Mouse (Mus musculus): ENCODE data around the gene Ushbp1. TPM values are rescaled to one million over a fixed set of nuclear protein-coding genes. Genes with fewer than 3 reads are reported as not detected.

The Ushbp1 gene
- polyA plus RNA-seq, 1 experiment from 2014 or later = 5.0 TPM

DNA sequence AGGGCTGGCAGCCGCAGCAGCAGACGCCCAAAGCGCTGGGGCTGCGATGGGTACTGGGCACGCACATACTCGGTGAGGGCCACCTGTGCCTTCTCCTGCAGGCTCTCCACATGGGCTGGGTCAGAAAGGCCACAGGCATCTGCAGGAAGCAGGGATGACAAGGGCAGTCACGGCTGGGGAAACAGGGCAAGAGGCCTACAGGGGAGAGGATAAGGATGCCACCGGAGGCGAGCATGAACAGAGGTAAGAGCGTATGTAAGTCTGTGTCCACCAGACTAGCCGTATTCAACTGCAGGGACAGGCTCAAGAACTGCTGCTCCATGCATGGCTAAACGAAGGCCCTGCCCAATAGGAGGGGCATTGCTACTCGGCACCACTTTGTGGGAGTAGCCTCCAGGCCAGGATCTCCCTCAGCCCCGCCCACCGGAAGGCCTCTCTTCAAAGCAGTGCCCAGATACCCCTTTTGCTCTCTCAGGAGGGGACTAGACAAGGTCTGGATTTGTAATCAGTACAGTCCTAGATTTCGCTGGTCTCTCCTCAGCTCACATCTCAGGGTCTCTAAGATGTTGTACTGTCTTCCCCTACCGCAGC lies 20.9 kb downstream of the Ushbp1 start:
- Histone ChIP-seq H3K4me1 (peaks cover 65% of the 10 kb centered on the region), H3K36me3 (peaks cover 80% of the 10 kb centered on the region)

DNA sequence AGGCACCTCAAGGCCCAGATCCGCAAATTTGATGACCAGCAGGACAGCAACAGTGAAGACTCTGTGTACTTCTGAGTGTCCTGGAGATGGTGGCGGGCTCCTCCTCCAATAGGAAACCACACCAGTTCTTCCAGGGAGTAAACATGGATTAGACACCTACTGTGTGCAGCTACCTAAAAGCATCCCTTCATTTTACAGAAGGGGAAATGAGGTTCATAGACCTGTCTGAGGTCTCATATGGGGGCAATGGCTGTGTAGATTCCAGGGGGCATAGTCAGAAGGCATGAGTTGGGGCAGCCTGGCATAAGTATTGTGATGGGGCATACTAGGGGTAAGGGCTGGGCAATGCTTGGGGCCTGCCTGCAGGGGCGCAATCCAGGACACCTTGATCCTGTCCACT lies 22.6 kb downstream of the Ushbp1 start:
- Histone ChIP-seq H3K27me3 (ENCODE audit: low read depth, poor library complexity, severe bottlenecking) (peaks cover 17% of the 10 kb centered on the region), H3K4me1 (peaks cover 57% of the 10 kb centered on the region), H3K36me3 (peaks cover 81% of the 10 kb centered on the region), H3K9me3 (replicated peaks) (no peaks in the 10 kb centered on the region), H3K4me3 (no peak overlapping the region), H3K27ac (replicated peaks) (no peak overlapping the region)
- WGBS = 90% methylated on average over 3 of the region's 3 CpGs
- DNase-seq (ENCODE audit: low spot score) = no peak

More for the DNA sequence above, 20.9 kb downstream of the Ushbp1 start:
- DNase-seq (ENCODE audit: low spot score) = peak; percentile 33
- no peak overlapping the region for H3K27ac ChIP-seq (replicated peaks)
- H3K27me3 ChIP-seq (ENCODE audit: low read depth, poor library complexity, severe bottlenecking) = peaks cover 17% of the 10 kb centered on the region
- peak overlapping the region; percentile 47 for H3K4me3 ChIP-seq
- H3K9me3 ChIP-seq (replicated peaks) = no peaks in the 10 kb centered on the region
- 74% methylated on average over 17 of the region's 17 CpGs for WGBS

DNA sequence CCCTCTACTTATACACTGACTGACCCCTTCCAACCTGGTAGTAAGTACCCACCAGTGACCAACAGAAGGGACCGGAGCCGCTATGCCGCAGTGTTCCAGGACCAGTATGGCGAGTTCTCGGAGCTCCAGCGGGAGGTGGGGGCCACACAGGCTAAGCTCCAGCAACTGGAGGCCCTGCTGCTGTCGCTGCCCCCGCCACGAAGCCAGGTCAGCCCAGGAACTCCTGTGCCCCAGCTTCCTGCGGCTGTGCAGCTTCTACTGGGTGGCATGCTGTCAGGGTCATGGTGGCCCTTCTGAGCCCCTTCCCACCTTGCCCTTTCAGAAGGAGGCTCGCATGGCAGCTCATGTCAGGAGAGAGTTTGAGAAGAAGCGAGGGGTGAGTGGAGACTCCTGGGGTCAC lies 23.2 kb downstream of the Ushbp1 start:
- peak; percentile 27 for DNase-seq (ENCODE audit: low spot score)
- H3K4me1 ChIP-seq = peaks cover 57% of the 10 kb centered on the region
- 85% methylated on average over 12 of the region's 12 CpGs for WGBS
- H3K27me3 ChIP-seq (ENCODE audit: low read depth, poor library complexity, severe bottlenecking) = peaks cover 11% of the 10 kb centered on the region
- no peak overlapping the region for H3K27ac ChIP-seq (replicated peaks)
- peaks cover 75% of the 10 kb centered on the region for H3K36me3 ChIP-seq
- H3K9me3 ChIP-seq (replicated peaks) = no peaks in the 10 kb centered on the region
- H3K4me3 ChIP-seq = no peak overlapping the region

DNA sequence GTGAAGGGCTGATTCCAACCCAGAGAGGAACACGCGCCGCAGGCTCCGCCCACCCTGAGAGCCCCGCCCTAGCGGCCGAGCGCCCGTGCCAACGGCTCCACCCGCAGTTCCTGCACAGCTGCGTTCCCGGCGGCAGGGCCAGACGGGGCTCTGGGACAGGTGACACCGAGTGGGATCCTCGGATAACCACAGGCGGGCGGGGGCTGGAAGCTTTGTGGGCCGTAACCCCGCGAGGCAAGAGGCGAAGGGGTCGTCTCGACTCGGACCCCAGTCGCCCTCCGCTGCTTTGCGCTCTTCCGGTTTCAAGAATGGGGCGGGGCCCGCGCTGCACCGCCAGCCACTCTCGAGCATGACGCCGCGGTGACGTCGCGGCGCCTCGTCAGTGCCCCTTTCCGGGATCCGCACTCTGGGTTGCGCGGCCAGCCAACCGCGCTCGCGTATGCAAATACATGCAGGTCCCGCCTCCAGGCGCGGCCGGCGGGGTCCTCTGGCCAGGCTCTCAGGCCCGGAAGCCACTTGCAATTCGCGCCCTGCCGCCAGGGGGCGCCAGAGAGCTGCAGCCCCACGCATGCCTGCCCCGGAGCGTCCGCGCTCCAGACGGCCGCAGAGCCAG lies 24.3 kb downstream of the Ushbp1 start, which contains the start of gene Ocel1:
TSS of gene Ocel1 (plus strand) at position 63 of the 613 bp plus-strand sequence.
- Histone ChIP-seq H3K9me3 (replicated peaks) (no peaks in the 10 kb centered on the region), H3K36me3 (peaks cover 64% of the 10 kb centered on the region), H3K27ac (replicated peaks) (peak within 1 kb of the TSS; percentile 82), H3K4me3 (peak within 1 kb of the TSS; percentile 69), H3K27me3 (ENCODE audit: low read depth, poor library complexity, severe bottlenecking) (0 out of 2 replicates have a peak, but pooled peaks cover under 1% of the 10 kb centered on the region), H3K4me1 (peaks cover 51% of the 10 kb centered on the region)
- WGBS = under 1% methylated on average over 68 of the region's 68 CpGs
- DNase-seq (ENCODE audit: low spot score) = peak; percentile 98

DNA sequence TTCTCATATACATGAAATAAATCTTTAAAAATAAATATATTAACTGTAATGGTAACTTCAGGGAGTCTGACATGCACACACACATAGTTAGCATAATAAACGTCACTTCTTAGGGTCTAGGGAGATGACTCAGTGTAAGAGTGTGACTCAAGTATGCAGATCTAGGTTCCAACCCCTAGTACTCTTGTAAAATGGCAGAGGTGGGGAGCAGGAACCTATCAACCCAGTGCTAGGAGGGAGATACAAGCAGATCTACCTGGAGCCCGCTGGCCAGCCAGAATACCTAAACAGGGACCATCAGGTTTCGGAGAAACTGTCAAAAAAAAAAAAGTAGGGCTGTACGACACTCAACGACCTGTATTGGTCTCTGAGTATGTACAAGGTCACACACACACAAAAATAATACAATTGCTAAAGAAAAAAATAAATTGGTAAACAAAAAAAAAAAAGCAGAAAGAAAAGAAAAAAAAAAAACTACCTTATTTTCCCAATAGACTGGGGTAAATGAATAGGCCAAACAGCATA lies 24.8 kb downstream of the Ushbp1 start:
- Histone ChIP-seq H3K36me3 (peaks cover 59% of the 10 kb centered on the region), H3K27me3 (ENCODE audit: low read depth, poor library complexity, severe bottlenecking) (no peaks in the 10 kb centered on the region), H3K9me3 (replicated peaks) (no peaks in the 10 kb centered on the region), H3K4me3 (peak overlapping the region; percentile 69), H3K27ac (replicated peaks) (peak overlapping the region; percentile 82), H3K4me1 (peaks cover 50% of the 10 kb centered on the region)
- 31% methylated on average over 5 of the region's 5 CpGs for WGBS
- DNase-seq (ENCODE audit: low spot score) = no peak

DNA sequence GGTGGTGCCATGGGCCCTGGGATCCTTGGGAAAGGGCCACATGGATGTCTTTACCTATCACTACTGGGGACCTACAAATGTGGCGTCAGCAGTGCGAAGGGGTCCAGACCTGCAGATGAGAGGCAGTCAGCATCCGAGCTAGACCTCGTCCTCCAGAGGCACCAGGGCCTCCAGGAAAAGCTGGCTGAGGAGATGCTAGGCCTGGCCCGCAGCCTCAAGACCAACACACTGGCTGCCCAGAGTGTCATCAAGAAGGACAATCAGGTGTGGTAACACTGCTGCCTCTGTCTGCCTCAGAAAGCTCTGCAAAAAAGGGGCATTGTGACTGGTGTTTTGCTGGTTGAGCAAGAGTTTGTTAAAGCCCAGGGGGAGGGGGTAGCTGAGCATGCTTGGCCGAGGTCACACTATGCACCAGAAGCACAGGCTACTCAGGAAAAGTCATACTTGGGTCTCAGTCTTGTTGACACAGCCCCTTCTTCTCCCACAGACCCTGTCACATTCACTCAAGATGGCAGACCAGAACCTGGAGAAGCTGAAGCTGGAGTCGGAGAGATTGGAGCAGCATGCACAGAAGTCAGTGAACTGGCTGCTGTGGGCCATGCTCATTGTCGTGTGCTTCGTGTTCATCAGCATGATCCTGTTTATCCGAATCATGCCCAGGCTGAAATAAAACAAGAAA lies 26.4 kb downstream of the Ushbp1 start:
- DNase-seq (ENCODE audit: low spot score) = no peak
- peak overlapping the region; percentile 11; the same call in 1 of the 2 replicates for H3K4me3 ChIP-seq

DNA sequence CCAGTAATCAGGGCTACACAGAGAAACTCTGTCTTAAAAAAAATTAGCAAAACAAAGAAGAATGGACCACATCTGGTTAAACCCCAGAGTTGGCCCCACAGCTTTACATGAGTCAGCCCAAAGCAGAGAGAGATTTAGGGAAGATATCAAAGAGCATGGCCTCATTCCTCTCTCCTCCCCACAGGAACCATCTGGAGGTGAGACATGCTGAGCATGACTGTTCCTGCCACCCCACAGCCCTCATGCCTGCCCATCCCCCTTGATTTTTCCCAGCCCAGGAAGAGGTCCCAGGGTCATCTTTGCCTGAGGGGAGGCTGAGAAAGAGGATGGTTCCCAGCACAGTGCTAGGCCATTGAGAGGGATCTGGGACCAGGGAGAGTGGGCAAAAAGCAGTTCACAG lies 27.2 kb downstream of the Ushbp1 start:
- Histone ChIP-seq H3K4me3 (peak overlapping the region; percentile 72; the same call in 1 of the 2 replicates), H3K36me3 (peaks cover 34% of the 10 kb centered on the region), H3K27ac (replicated peaks) (no peak overlapping the region), H3K27me3 (ENCODE audit: low read depth, poor library complexity, severe bottlenecking) (no peaks in the 10 kb centered on the region), H3K9me3 (replicated peaks) (no peaks in the 10 kb centered on the region), H3K4me1 (peaks cover 36% of the 10 kb centered on the region)
- DNase-seq (ENCODE audit: low spot score) = no peak

More for the DNA sequence above, 26.4 kb downstream of the Ushbp1 start:
- WGBS = 89% methylated on average over 10 of the region's 10 CpGs
- H3K4me1 ChIP-seq = peaks cover 36% of the 10 kb centered on the region
- H3K27me3 ChIP-seq (ENCODE audit: low read depth, poor library complexity, severe bottlenecking) = no peaks in the 10 kb centered on the region
- peaks cover 43% of the 10 kb centered on the region for H3K36me3 ChIP-seq
- H3K9me3 ChIP-seq (replicated peaks) = no peaks in the 10 kb centered on the region
- no peak overlapping the region for H3K27ac ChIP-seq (replicated peaks)

DNA sequence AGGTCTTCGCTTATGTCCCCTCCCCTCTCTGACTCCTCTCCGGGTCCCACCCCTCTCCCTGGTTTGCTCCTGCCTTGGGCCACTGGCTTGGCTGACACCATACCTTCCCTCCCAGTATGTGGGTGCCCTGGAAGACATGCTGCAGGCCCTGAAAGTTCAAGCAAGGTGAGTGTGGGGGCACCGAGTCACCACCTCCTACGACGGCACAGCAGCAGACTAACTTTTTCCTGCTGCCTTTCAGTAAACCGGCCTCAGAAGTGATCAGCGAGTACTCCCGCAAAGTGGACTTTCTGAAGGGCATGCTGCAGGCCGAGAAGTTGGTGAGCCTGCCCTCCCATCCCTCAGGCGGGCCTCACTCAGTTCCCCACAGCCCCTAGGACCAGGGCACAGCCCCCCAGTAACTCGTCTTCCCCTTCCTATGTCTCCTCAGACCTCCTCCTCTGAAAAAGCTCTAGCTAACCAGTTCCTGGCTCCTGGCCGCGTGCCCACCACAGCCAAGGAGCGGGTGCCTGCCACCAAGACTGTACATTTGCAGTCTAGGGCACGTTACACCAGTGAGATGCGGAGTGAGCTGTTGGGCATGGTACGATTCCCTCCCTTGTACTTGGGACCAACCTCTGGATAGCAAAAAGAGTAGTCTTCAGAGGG lies 27.9 kb downstream of the Ushbp1 start:
- WGBS = 60% methylated on average over 17 of the region's 17 CpGs
- Histone ChIP-seq H3K4me3 (peak overlapping the region; percentile 72), H3K9me3 (replicated peaks) (no peaks in the 10 kb centered on the region), H3K27me3 (ENCODE audit: low read depth, poor library complexity, severe bottlenecking) (no peaks in the 10 kb centered on the region), H3K4me1 (peaks cover 36% of the 10 kb centered on the region), H3K36me3 (peaks cover 27% of the 10 kb centered on the region), H3K27ac (replicated peaks) (peak overlapping the region; percentile 92)
- DNase-seq (ENCODE audit: low spot score) = no peak

DNA sequence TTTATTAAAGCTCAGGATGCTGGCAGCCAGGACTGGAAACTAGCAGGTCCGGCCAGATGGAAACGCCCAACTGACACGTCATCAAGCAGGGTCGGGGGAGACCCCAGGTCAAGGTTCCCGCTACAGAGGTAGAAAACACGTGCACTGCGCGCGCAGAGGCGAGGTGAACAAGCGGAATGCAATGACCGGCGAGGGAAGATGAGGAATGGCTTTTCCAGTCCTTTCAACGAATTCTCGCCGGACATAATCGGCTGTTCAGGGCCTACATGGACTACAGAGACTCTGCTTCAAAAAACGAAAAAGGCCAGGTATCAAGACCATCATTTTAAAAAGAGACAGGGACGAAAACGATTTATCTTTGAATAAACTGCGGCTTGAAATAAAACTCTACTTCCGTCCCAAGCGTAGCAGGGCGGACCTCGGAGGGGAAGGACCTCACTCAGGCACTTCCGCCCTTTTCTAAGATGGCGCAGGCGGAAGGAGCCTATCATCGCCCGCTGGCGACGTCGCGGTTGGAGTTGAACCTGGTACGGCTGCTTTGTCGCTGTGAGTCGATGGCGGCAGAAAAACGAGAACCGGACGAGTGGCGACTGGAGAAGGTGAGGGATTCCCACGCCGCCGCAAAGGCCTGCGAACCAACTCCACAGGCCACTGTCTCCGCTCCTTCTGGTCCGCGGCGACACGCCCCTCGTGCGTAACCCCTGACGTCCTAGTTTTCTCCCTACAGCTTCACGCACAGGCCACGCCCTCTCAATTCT lies 28.7 kb downstream of the Ushbp1 start, which contains the start of gene Use1:
TSS of gene Use1 (plus strand) at position 78 of the 758 bp plus-strand sequence.
- no peaks in the 10 kb centered on the region for H3K9me3 ChIP-seq (replicated peaks)
- peak; percentile 91 for DNase-seq (ENCODE audit: low spot score)
- WGBS = 0% methylated on average over 56 of the region's 56 CpGs

DNA sequence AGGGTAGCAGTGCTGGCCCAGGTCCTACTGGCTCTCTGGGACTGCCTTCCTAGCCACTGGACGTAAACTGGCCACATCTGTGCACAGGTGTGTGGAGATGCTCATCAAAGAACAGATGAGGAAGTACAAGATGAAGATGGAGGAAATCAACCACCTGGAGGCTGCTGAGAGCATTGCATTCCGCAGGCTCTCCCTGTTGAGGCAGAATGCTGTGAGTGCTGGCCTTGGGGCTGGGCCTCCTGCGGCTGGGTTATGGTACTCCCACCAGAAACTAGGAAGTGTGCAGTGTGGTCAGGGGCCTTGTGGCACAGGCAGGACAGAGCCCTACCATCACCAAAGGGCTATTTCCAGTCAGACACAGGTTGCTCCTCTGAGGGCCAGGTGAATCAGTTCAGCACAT lies 37.6 kb downstream of the Ushbp1 start:
- no peak for DNase-seq (ENCODE audit: low spot score)
- Histone ChIP-seq H3K4me1 (no peaks in the 10 kb centered on the region), H3K4me3 (no peak overlapping the region), H3K36me3 (peaks cover 84% of the 10 kb centered on the region), H3K9me3 (replicated peaks) (no peaks in the 10 kb centered on the region), H3K27ac (replicated peaks) (no peak overlapping the region), H3K27me3 (ENCODE audit: low read depth, poor library complexity, severe bottlenecking) (no peaks in the 10 kb centered on the region)
- 86% methylated on average over 3 of the region's 3 CpGs for WGBS

More for the DNA sequence above, 28.7 kb downstream of the Ushbp1 start, which contains the start of gene Use1:
- peaks cover 20% of the 10 kb centered on the region for H3K36me3 ChIP-seq
- H3K27me3 ChIP-seq (ENCODE audit: low read depth, poor library complexity, severe bottlenecking) = no peaks in the 10 kb centered on the region
- H3K4me3 ChIP-seq = peak within 1 kb of the TSS; percentile 72
- H3K4me1 ChIP-seq = peaks cover 36% of the 10 kb centered on the region
- peak within 1 kb of the TSS; percentile 92 for H3K27ac ChIP-seq (replicated peaks)

DNA sequence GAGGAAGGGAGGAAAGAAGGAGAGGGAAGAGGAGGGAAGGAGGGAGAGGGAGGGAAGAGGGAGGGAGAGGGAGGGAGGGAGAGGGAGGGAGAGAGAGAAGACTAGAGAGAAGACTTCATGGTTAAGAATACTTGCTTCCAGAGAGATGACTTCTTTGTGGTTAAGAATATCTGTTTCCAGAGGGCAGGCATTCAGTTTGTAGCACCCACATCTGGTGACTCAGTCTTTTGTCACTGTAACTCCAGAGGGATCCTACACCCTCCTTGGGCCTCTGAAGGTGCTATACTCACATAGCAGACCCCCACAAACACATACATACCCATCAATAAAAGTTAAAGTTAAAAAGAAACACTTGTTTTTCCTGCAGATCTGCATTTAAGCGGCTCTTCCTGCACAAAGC lies 44.1 kb downstream of the Ushbp1 start:
- no peak overlapping the region for H3K27ac ChIP-seq (replicated peaks)
- DNase-seq (ENCODE audit: low spot score) = no peak
- no peaks in the 10 kb centered on the region for H3K27me3 ChIP-seq (ENCODE audit: low read depth, poor library complexity, severe bottlenecking)
- 93% methylated on average over 1 of the region's 1 CpGs for WGBS
- no peaks in the 10 kb centered on the region for H3K9me3 ChIP-seq (replicated peaks)
- H3K4me3 ChIP-seq = no peak overlapping the region
- H3K36me3 ChIP-seq = peaks cover 100% of the 10 kb centered on the region
- H3K4me1 ChIP-seq = no peaks in the 10 kb centered on the region

DNA sequence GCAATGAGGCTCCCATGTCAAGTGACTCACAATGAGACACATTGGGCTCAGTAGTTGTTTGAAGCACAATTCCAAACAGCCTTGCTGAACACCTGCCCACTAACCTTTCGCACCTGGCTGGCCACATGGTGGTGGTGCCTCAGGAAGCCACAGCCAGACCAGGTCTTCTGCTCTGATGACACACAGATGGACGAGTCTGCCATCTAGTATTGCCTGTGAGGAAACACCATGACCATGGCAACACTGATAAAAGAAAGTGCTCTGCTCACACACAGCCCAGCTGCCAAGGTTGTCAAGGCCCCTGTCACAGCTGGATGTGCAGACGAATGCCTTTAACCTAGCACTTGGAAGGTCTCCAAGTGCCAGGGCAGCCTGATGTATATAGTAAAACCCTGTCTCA lies 44.5 kb downstream of the Ushbp1 start:
- WGBS = 78% methylated on average over 3 of the region's 3 CpGs
- Histone ChIP-seq H3K4me1 (no peaks in the 10 kb centered on the region), H3K27ac (replicated peaks) (no peak overlapping the region), H3K36me3 (peaks cover 100% of the 10 kb centered on the region), H3K4me3 (no peak overlapping the region), H3K27me3 (ENCODE audit: low read depth, poor library complexity, severe bottlenecking) (no peaks in the 10 kb centered on the region), H3K9me3 (replicated peaks) (no peaks in the 10 kb centered on the region)
- DNase-seq (ENCODE audit: low spot score) = no peak
